Mouse (Mus musculus) stomach, adult 2 months (tissue): ENCODE measurements around the gene Tep1. TPM values are rescaled to one million over a fixed set of nuclear protein-coding genes. Genes with fewer than 3 reads are reported as not detected.

Experiments
- polyA plus RNA-seq: library from polyadenylated mRNA; depleted of rRNA; stranded (reverse); fragments of >200 nt; gene quantifications from 2 replicates; pipeline ENCODE4 v1.2.3, GENCODE M21; 2012; rRNA removed

The Tep1 gene
- polyA plus RNA-seq, result 7.6 and 10.3 TPM in 2 replicates

GRCm38 (mm10) chr14:50869889-50870804 is at the start of gene Tep1:
Tep1 (minus strand) TSS chr14:50870560.

GRCm38 (mm10) chr14:50897374-50897765 is 27.0 kb upstream of the Tep1 start, which contains the start of gene Klhl33:
Klhl33 (minus strand) TSS chr14:50897507.

GRCm38 (mm10) chr14:50807487-50808072 is 62.8 kb downstream of the Tep1 start, which contains the start of the genes Ccnb1ip1 and Parp2:
Ccnb1ip1 (minus strand) TSS chr14:50807732.
Parp2 (plus strand) TSS chr14:50807841.

GRCm38 (mm10) chr14:50785251-50785637 is 85.1 kb downstream of the Tep1 start, which contains the start of gene Ttc5:
Ttc5 (minus strand) TSS chr14:50785519.

Other genes starting within 250 kb of the Tep1 start
- not detected in 2 replicates for gene Olfr745, start 231.2 kb downstream of the Tep1 start, polyA plus RNA-seq
- gene Olfr746, start 223.5 kb downstream of the Tep1 start, polyA plus RNA-seq, result not detected in 2 replicates
- gene Olfr747, start 177.4 kb downstream of the Tep1 start, polyA plus RNA-seq, result not detected in 2 replicates
- gene Olfr748, start 163.2 kb downstream of the Tep1 start, polyA plus RNA-seq, result not detected in 2 replicates
- gene Olfr749, start 125.5 kb downstream of the Tep1 start, polyA plus RNA-seq, result not detected in 2 replicates
- 5.8 and 6.4 TPM in 2 replicates for gene Ttc5, start 85.0 kb downstream of the Tep1 start, polyA plus RNA-seq
- gene Ccnb1ip1, start 62.8 kb downstream of the Tep1 start, polyA plus RNA-seq, result not detected in 2 replicates
- 1.1 and 1.7 TPM in 2 replicates for gene Parp2, start 62.7 kb downstream of the Tep1 start, polyA plus RNA-seq
- gene Klhl33, start 26.9 kb upstream of the Tep1 start, polyA plus RNA-seq, result 0.65 and 0.79 TPM in 2 replicates
- gene Osgep, start 54.3 kb upstream of the Tep1 start, polyA plus RNA-seq, result 37.8 and 96.3 TPM in 2 replicates
- gene Apex1, start 54.4 kb upstream of the Tep1 start, polyA plus RNA-seq, result 7.8 and 10.9 TPM in 2 replicates
- 27.9 and 42.4 TPM in 2 replicates for gene Pip4p1, start 60.3 kb upstream of the Tep1 start, polyA plus RNA-seq
- 6.5 and 7.3 TPM in 2 replicates for gene Pnp, start 60.5 kb upstream of the Tep1 start, polyA plus RNA-seq
- gene Gm49342, start 74.0 kb upstream of the Tep1 start, polyA plus RNA-seq, result not detected in 2 replicates
- gene Pnp2, start 85.4 kb upstream of the Tep1 start, polyA plus RNA-seq, result 0.14 TPM in 1 of 2 replicates, not detected in the other
- 0.40 TPM in 1 of 2 replicates, not detected in the other for gene Rnase10, start 137.2 kb upstream of the Tep1 start, polyA plus RNA-seq
- 0.19 TPM in 1 of 2 replicates, not detected in the other for gene Rnase9, start 171.3 kb upstream of the Tep1 start, polyA plus RNA-seq
- gene Rnase11, start 179.6 kb upstream of the Tep1 start, polyA plus RNA-seq, result not detected in 2 replicates
- 0.28 TPM in 1 of 2 replicates, not detected in the other for gene Rnase12, start 187.1 kb upstream of the Tep1 start, polyA plus RNA-seq
- not detected in 2 replicates for gene Olfr750, start 203.9 kb upstream of the Tep1 start, polyA plus RNA-seq
- gene Rnase4, start 220.5 kb upstream of the Tep1 start, polyA plus RNA-seq, result 79.4 and 84.2 TPM in 2 replicates
- gene Ang, start 220.6 kb upstream of the Tep1 start, polyA plus RNA-seq, result 19.2 and 19.3 TPM in 2 replicates
- 0.06 TPM in 1 of 2 replicates, not detected in the other for gene Eddm3b, start 243.9 kb upstream of the Tep1 start, polyA plus RNA-seq